Mouse (Mus musculus): ENCODE data around the gene Lrrn4. TPM values are rescaled to one million over a fixed set of nuclear protein-coding genes. Genes with fewer than 3 reads are reported as not detected.
A peak's percentile ranks its signal among the peaks of the same experiment; 100 is the strongest.

The Lrrn4 gene
- total RNA-seq (2014; rRNA removed) (0.13 and 0.37 TPM in 2 replicates), polyA plus RNA-seq (2012; rRNA removed) (0.61 and 0.73 TPM in 2 replicates)

- no peak within 1 kb of the TSS for H3K4me3 ChIP-seq (ENCODE audit: insufficient read depth, low read depth, low read length)
- peaks cover 3% of the 10 kb centered on the region; the same call in 1 of the 2 replicates for H3K27me3 ChIP-seq (ENCODE audit: control insufficient read depth, insufficient read depth, low read length)
Measured at GRCm38 (mm10) chr2:132880844-132881645, at the start of gene Lrrn4. Gene Lrrn4 (minus strand): TSS chr2:132880891.

GRCm38 (mm10) chr2:132928999-132929398, 48.3 kb upstream of the Lrrn4 start:
- Histone ChIP-seq H3K27ac (replicated peaks; ENCODE audit: insufficient read depth, low read depth, low read length) (no peak overlapping the region), H3K79me2 (ENCODE audit: control insufficient read depth, insufficient read depth, low read length) (no peaks in the 10 kb centered on the region), H3K9ac (ENCODE audit: low read depth, low read length) (no peak overlapping the region), H3K36me3 (ENCODE audit: control insufficient read depth, insufficient read depth, low read length) (no peaks in the 10 kb centered on the region), H3K4me1 (ENCODE audit: control insufficient read depth, insufficient read depth, low read length) (no peaks in the 10 kb centered on the region), H3K27me3 (ENCODE audit: control insufficient read depth, insufficient read depth, low read length) (no peaks in the 10 kb centered on the region), H3K4me3 (ENCODE audit: insufficient read depth, low read depth, low read length) (no peak overlapping the region)
- TF ChIP-seq CTCF (IDR thresholded peaks at IDR 0.05; ENCODE audit: low read depth, low read length): no peak
- no peak for TF ChIP-seq POLR2A (IDR thresholded peaks at IDR 0.05; ENCODE audit: extremely low read depth, insufficient read depth, low read length)
- DNase-seq (ENCODE audit: extremely low read depth, low read depth, low spot score): no peak
- WGBS: 70% methylated on average over 2 of the region's 2 CpGs

More at GRCm38 (mm10) chr2:132880844-132881645, at the start of gene Lrrn4:
- TF ChIP-seq POLR2A (IDR thresholded peaks at IDR 0.05; ENCODE audit: extremely low read depth, insufficient read depth, low read length): no peak
- TF ChIP-seq CTCF (IDR thresholded peaks at IDR 0.05; ENCODE audit: low read depth, low read length): no peak
- H3K9ac ChIP-seq (ENCODE audit: low read depth, low read length): no peak within 1 kb of the TSS
- WGBS: 30% methylated on average over 12 of the region's 12 CpGs
- no peaks in the 10 kb centered on the region for H3K36me3 ChIP-seq (ENCODE audit: control insufficient read depth, insufficient read depth, low read length)
- peaks cover 12% of the 10 kb centered on the region for H3K4me1 ChIP-seq (ENCODE audit: control insufficient read depth, insufficient read depth, low read length)
- no peaks in the 10 kb centered on the region for H3K79me2 ChIP-seq (ENCODE audit: control insufficient read depth, insufficient read depth, low read length)
- H3K27ac ChIP-seq (replicated peaks; ENCODE audit: insufficient read depth, low read depth, low read length): no peak within 1 kb of the TSS
- no peak for DNase-seq (ENCODE audit: extremely low read depth, low read depth, low spot score)

GRCm38 (mm10) chr2:132927871-132928270, 47.2 kb upstream of the Lrrn4 start:
- TF ChIP-seq POLR2A (IDR thresholded peaks at IDR 0.05; ENCODE audit: extremely low read depth, insufficient read depth, low read length): no peak
- no peak for TF ChIP-seq CTCF (IDR thresholded peaks at IDR 0.05; ENCODE audit: low read depth, low read length)
- Histone ChIP-seq H3K79me2 (ENCODE audit: control insufficient read depth, insufficient read depth, low read length) (no peaks in the 10 kb centered on the region), H3K9ac (ENCODE audit: low read depth, low read length) (no peak overlapping the region), H3K4me1 (ENCODE audit: control insufficient read depth, insufficient read depth, low read length) (peaks cover 2% of the 10 kb centered on the region; the same call in 1 of the 2 replicates), H3K36me3 (ENCODE audit: control insufficient read depth, insufficient read depth, low read length) (no peaks in the 10 kb centered on the region), H3K27ac (replicated peaks; ENCODE audit: insufficient read depth, low read depth, low read length) (no peak overlapping the region), H3K4me3 (ENCODE audit: insufficient read depth, low read depth, low read length) (no peak overlapping the region), H3K27me3 (ENCODE audit: control insufficient read depth, insufficient read depth, low read length) (no peaks in the 10 kb centered on the region)
- no peak for DNase-seq (ENCODE audit: extremely low read depth, low read depth, low spot score)
- WGBS: 81% methylated on average over 2 of the region's 2 CpGs

- WGBS: 86% methylated on average over 2 of the region's 2 CpGs
- Histone ChIP-seq H3K36me3 (ENCODE audit: control insufficient read depth, insufficient read depth, low read length) (no peaks in the 10 kb centered on the region), H3K27ac (replicated peaks; ENCODE audit: insufficient read depth, low read depth, low read length) (no peak overlapping the region), H3K79me2 (ENCODE audit: control insufficient read depth, insufficient read depth, low read length) (no peaks in the 10 kb centered on the region), H3K9ac (ENCODE audit: low read depth, low read length) (no peak overlapping the region), H3K4me1 (ENCODE audit: control insufficient read depth, insufficient read depth, low read length) (peaks cover 7% of the 10 kb centered on the region; the same call in 1 of the 2 replicates), H3K27me3 (ENCODE audit: control insufficient read depth, insufficient read depth, low read length) (no peaks in the 10 kb centered on the region), H3K4me3 (ENCODE audit: insufficient read depth, low read depth, low read length) (no peak overlapping the region)
- no peak for DNase-seq (ENCODE audit: extremely low read depth, low read depth, low spot score)
- TF ChIP-seq POLR2A (IDR thresholded peaks at IDR 0.05; ENCODE audit: extremely low read depth, insufficient read depth, low read length) (no peak), CTCF (IDR thresholded peaks at IDR 0.05; ENCODE audit: low read depth, low read length) (no peak)
Measured at GRCm38 (mm10) chr2:132927298-132927697, 46.6 kb upstream of the Lrrn4 start.

- no peak for TF ChIP-seq CTCF (IDR thresholded peaks at IDR 0.05; ENCODE audit: low read depth, low read length)
- no peak for TF ChIP-seq POLR2A (IDR thresholded peaks at IDR 0.05; ENCODE audit: extremely low read depth, insufficient read depth, low read length)
Measured at GRCm38 (mm10) chr2:132923290-132924085, 42.8 kb upstream of the Lrrn4 start.

More at GRCm38 (mm10) chr2:132923290-132924085, 42.8 kb upstream of the Lrrn4 start:
- DNase-seq (ENCODE audit: extremely low read depth, low read depth, low spot score): peak; percentile 94
- WGBS: 30% methylated on average over 8 of the region's 8 CpGs
- H3K4me1 ChIP-seq (ENCODE audit: control insufficient read depth, insufficient read depth, low read length): peaks cover 9% of the 10 kb centered on the region; the same call in 1 of the 2 replicates
- H3K4me3 ChIP-seq (ENCODE audit: insufficient read depth, low read depth, low read length): no peak overlapping the region
- no peaks in the 10 kb centered on the region for H3K36me3 ChIP-seq (ENCODE audit: control insufficient read depth, insufficient read depth, low read length)
- no peaks in the 10 kb centered on the region for H3K79me2 ChIP-seq (ENCODE audit: control insufficient read depth, insufficient read depth, low read length)
- H3K27me3 ChIP-seq (ENCODE audit: control insufficient read depth, insufficient read depth, low read length): no peaks in the 10 kb centered on the region
- peak overlapping the region; percentile 46 for H3K27ac ChIP-seq (replicated peaks; ENCODE audit: insufficient read depth, low read depth, low read length)
- no peak overlapping the region for H3K9ac ChIP-seq (ENCODE audit: low read depth, low read length)
